Mouse (Mus musculus) left cerebral cortex, postnatal 14 days (tissue): ENCODE results near the gene C130074G19Rik. TPM values are rescaled to one million over a fixed set of nuclear protein-coding genes. Genes with fewer than 3 reads are reported as not detected.

Experiments used
- DNase-seq, 2 experiments: peaks; one replicate each; pipeline ENCODE4 v3.0.0; 2021 to 2022; ENCODE audit warnings: low spot score in 2 of 2, mixed read lengths in 1 of 2
- intact Hi-C: fragments of 180-260 bp; cut with DNase I; formaldehyde crosslinking; loops from one replicate; pipeline ENCODE4 v1.15.1; 2025
- long read RNA-seq, 2 experiments: library from polyadenylated mRNA; stranded (forward); transcript quantifications; one replicate each; pipeline ENCODE4 v2.0.0; 2021
- total RNA-seq, 2 experiments: library from RNA; stranded (reverse); gene quantifications; 2 replicates each; pipeline ENCODE4 v1.2.3; 2021

Gene C130074G19Rik
- total RNA-seq = 10 to 100 TPM; 17.6 to 20.4 TPM
- long read RNA-seq, experiment 1, partial matches to known transcripts = 0 of 2 reads
- long read RNA-seq, experiment 1, other reads (novel, unspliced or antisense) = 1 of 2 reads
- long read RNA-seq, experiment 2, partial matches to known transcripts = 0 of 2 reads
- long read RNA-seq, experiment 2, other reads (novel, unspliced or antisense) = 2 of 2 reads

- intact Hi-C loops = no loop called here
- no peak for DNase-seq
Observed at GRCm38 (mm10) chr1:184882281-184883268, at the start of gene C130074G19Rik. Gene C130074G19Rik, minus strand, starts transcription at chr1:184883218.

DNA sequence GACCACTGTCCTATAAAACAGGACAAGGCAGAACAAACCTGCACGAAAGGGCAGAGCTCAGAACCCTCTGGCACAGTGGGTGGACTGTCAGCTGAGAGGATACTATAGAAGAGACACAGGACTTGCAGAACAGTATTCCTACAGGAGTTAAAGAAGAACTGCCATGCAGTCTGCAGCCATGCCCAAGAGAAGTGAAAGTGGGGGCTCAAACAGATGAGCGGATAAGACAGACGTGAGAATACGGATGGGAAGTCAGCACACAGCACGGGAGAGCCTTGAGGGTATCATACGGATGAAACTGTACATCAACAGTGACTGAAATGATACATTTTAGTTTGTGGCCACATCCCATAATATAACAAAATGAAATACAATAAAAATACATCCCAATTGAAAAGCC, 48.1 kb upstream of the C130074G19Rik start:
- DNase-seq = no peak

DNA sequence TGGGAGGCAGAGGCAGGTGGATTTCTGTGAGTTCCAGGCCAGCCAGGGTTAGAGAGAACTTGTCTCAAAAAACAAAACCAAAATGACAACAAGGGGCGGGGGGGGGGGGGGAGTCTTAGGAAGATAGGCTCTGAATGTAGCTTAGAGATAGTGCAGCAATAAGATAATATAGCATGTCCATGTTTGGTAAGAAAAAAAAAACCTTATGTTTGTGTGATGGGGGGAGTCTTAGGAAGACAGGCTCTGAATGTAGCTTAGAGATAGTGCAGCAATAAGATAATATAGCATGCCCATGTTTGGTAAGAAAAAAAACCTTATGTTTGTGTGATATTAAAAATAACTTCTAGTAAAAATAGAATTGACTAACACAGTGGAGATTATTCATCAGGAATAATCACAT, 45.4 kb upstream of the C130074G19Rik start:
- intact Hi-C loops = no loop called here
- no peak for DNase-seq

More for the DNA sequence above, 48.1 kb upstream of the C130074G19Rik start:
- intact Hi-C loops = no loop called here

DNA sequence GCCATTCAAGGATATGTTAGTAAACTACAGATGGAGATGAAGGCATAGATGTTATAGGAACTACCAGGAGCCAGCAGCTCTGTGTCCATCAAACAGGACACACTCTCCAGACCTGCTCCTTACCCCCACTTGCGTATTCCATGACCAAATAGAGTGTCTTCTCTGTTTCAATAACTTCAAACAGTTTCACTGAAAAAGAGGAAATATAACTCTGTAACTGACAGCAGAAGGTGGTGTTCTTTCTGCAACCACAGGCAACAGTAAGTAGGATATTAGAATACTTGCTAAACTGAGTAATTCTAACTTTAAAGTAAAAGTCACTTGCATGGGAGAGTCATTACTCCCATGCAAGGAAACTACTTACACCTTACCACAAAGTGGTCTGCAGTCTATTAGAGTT, 44.9 kb upstream of the C130074G19Rik start:
- intact Hi-C loops = no loop called here
- no peak for DNase-seq

DNA sequence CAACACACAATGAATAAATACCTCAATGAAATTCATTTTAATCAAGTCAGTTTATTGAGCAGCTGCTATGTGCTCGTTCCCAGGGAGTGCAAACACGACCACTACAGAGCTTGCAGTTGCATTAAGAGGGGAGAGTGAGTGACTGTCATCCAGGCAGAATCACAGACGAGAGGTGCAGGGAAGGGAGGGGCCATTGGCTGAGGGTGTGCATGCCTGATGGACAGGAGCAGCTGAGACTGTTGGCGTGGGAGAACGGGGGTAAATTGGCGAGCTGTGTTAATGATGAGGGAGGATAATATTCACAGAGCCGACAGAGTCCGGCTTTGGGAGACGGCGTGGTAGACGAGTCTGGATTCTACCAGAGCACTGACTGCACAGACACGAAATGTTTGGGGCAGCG, 39.8 kb upstream of the C130074G19Rik start:
- intact Hi-C loops = no loop called here

DNA sequence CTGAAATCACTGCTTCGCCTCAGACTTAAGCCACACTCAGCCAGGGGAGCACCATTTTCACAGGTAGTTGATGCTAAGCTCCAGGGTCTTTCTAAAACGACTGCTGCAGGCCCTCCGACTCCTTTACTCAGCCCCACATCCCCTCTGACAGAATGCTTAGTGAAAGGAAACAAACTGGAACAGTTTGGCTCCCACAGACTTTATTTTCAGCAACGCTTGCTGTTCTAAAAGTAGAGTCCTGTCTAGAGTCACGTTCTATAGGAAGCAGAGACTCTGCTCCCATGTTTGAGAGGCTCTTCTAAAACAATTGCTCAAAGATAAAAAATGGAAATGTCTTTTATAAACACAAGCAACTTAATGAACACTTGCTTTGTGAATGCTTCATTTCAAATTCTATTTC, 37.0 kb upstream of the C130074G19Rik start:
- intact Hi-C loops = no loop called here
- DNase-seq = peak; percentile 46 to 57

More for the DNA sequence above, 39.8 kb upstream of the C130074G19Rik start:
- DNase-seq = no peak

GRCm38 (mm10) chr1:184918227-184918888, 35.3 kb upstream of the C130074G19Rik start:
- DNase-seq = no peak
- intact Hi-C loops = no loop called here

DNA sequence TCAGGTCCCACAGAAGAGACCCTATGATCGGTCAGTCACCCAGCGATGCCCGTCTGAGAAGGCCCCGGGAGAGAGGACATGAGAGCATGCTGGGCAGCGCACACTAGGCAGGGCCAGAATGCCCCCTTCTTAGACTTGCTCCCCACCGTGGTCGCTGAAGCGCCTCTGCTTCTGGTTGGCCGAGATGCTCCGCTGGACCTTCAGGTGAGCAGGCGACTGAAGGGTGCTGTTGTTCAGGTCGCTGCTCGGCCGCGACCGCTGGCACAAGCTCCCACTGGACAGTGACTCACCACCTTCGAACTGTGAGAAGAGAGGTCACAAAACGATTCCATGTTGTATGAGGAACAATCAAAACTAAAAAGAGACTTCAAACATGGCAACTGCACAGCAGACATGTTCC, 29.3 kb upstream of the C130074G19Rik start:
- intact Hi-C loops = no loop called here
- DNase-seq = no peak

GRCm38 (mm10) chr1:184911861-184912260, 28.8 kb upstream of the C130074G19Rik start:
- no peak for DNase-seq
- intact Hi-C loops = no loop called here

DNA sequence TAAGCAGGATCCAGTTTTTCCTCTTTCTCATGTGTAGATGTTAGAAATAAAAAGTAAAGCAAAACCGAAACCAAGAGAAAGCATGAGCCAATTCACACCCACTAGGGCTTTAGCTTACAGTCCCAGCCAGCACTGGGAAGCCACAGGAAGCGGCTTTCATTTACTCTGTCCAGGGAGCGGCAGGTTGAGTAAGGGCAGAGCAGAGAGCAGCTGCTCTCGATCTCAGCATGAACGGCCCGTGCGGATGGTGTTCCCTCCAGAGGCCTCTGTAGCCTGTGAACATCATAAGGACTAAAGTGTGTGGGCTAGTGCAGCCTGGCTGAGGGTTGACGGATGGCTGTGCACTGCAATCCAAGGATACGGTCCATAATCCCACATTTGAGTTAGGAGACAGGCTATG, 25.5 kb upstream of the C130074G19Rik start:
- intact Hi-C loops = loop anchor here (5.0 kb wide), 1 partner anchor 89 kb away; the partner anchor contains the start of gene Mark1

GRCm38 (mm10) chr1:184905904-184906745, 23.1 kb upstream of the C130074G19Rik start:
- no peak for DNase-seq

More for the DNA sequence above, 25.5 kb upstream of the C130074G19Rik start:
- DNase-seq = no peak

GRCm38 (mm10) chr1:184905371-184905770, 22.4 kb upstream of the C130074G19Rik start:
- intact Hi-C loops = loop anchor here (5.0 kb wide), 1 partner anchor 92 kb away; the partner anchor contains the start of gene Mark1
- no peak for DNase-seq

More at GRCm38 (mm10) chr1:184905904-184906745, 23.1 kb upstream of the C130074G19Rik start:
- intact Hi-C loops = loop anchor here (5.0 kb wide), 1 partner anchor 91 kb away; the partner anchor contains the start of gene Mark1

- intact Hi-C loops = no loop called here
- DNase-seq = no peak
Observed at GRCm38 (mm10) chr1:184903697-184904096, 20.7 kb upstream of the C130074G19Rik start.

DNA sequence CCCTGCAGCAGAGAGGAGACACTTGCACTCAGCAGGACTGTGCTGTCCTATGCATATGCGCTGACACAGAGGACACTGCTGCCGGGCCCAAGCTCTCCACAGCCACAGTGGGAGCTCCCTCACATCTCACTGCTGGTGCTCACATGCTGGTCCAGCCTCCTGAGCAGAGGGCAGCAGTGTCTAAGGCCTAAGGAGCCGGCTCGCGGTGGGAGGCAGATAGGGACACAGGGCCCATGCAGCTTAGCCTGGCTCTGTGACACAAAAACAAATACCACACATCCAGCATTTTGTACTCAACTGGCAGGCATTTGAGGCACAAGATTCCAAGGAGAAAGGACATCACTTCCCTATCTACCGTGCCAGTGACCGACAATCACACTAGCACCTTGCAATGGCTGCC, 19.9 kb upstream of the C130074G19Rik start:
- no peak for DNase-seq
- intact Hi-C loops = no loop called here

DNA sequence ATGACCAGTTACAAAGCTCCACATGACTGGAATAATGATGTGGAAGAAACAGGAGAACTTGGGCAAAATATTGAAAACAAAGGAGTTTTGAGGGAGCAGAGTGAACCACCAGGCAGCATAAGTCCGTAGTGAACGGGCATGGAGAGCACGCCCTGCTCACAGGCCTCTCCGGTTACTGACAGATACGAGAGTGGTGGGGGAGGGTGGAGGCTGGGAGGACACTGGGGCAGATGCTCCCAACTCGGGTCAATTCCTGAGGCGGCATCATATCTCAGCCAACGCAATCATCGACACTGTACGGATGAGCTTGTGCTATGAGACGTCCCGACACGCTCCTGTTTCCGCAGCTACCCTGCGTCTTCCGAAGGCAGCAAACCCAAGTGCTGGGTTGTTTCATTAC, 14.3 kb upstream of the C130074G19Rik start:
- intact Hi-C loops = loop anchor here (10.0 kb wide), 1 partner anchor 297 kb away; no protein-coding TSS in a partner anchor
- no peak for DNase-seq

GRCm38 (mm10) chr1:184891998-184892397, 9.0 kb upstream of the C130074G19Rik start:
- intact Hi-C loops = loop anchor here (2.0 to 10.0 kb wide), 2 partner anchors 39 to 303 kb away; no protein-coding TSS in a partner anchor
- DNase-seq = no peak

GRCm38 (mm10) chr1:184889454-184889853, 6.4 kb upstream of the C130074G19Rik start:
- DNase-seq = no peak
- intact Hi-C loops = no loop called here

DNA sequence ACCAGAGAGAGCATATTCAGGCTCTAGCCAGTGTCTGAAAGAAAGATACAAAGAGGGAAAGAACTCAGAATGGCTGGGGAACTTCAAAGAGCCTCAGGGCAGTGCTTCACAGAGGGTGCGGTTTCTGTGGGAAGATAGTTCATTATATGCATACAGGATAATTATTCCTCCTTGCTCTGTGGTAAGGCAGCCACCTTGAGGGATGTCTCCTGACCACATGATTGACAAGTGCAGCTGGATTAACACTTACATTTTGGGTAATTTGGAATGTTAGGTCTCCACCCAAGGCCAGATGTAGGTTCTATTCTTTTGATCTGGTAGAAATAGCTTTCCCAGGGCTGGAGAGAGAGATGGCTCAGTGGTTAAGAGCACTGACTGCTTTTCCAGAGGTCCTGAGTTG, 3.1 kb upstream of the C130074G19Rik start:
- no peak for DNase-seq
- intact Hi-C loops = no loop called here

- intact Hi-C loops = no loop called here
Observed at GRCm38 (mm10) chr1:184881861-184882260, 1.2 kb downstream of the C130074G19Rik start.

More at GRCm38 (mm10) chr1:184881861-184882260, 1.2 kb downstream of the C130074G19Rik start:
- DNase-seq = no peak
